Mouse (Mus musculus) CH12.LX (cell line): ENCODE results near the gene Zdhhc13. TPM values are rescaled to one million over a fixed set of nuclear protein-coding genes. Genes with fewer than 3 reads are reported as not detected.

Source experiments
- DNase-seq: peaks from one replicate; pipeline ENCODE4 v3.0.0-alpha.2; 2013; ENCODE audit errors: extremely low read depth
- H3K27ac ChIP-seq: 2 replicates; pipeline ENCODE4 v1.5.1; 2012; ENCODE audit warnings: low read depth, mild to moderate bottlenecking, control low read depth, moderate library complexity; ENCODE audit not compliant: insufficient read depth
- H3K27me3 ChIP-seq: replicated peaks from 2 replicates; pipeline ENCODE3; 2012; ENCODE audit warnings: inconsistent platforms
- H3K36me3 ChIP-seq, 2 experiments: replicated peaks in 1 of 2; 2 replicates each; pipeline versions ENCODE3 to v1.6.1; 2012; ENCODE audit warnings: inconsistent platforms in 1 of 2, low read length in 1 of 2, mild to moderate bottlenecking in 1 of 2, mixed read lengths in 1 of 2, moderate library complexity in 1 of 2; ENCODE audit not compliant: control insufficient read depth in 1 of 2, insufficient read depth in 1 of 2
- H3K4me1 ChIP-seq, 2 experiments: 2 replicates each; pipeline ENCODE4 v1.6.1; 2012; ENCODE audit warnings: inconsistent platforms in 1 of 2, moderate library complexity in 1 of 2; ENCODE audit not compliant: insufficient read depth in 2 of 2, control insufficient read depth in 1 of 2
- H3K4me2 ChIP-seq: 2 replicates; pipeline ENCODE4 v1.6.1; 2012; ENCODE audit warnings: low read depth, mild to moderate bottlenecking, control low read depth; ENCODE audit not compliant: poor library complexity, insufficient read depth, severe bottlenecking
- H3K4me3 ChIP-seq, 3 experiments: fragments of 150-350 bp in 1 of 3; sonication (generic) in 1 of 3; replicated peaks in 1 of 3; 2 replicates each; pipeline versions ENCODE3 to v1.5.1; 2011 to 2012; ENCODE audit warnings: low read depth in 2 of 3, low read length in 2 of 3, mild to moderate bottlenecking in 2 of 3, moderate library complexity in 2 of 3, control low read depth in 1 of 3, improper control_type of control experiment in 1 of 3, inconsistent platforms in 1 of 3, mixed read lengths in 1 of 3; ENCODE audit not compliant: poor library complexity in 1 of 3
- H3K79me2 ChIP-seq: replicated peaks from 2 replicates; pipeline ENCODE4 v1.6.1; 2012; ENCODE audit warnings: mild to moderate bottlenecking, moderate library complexity; ENCODE audit not compliant: control insufficient read depth, poor library complexity, insufficient read depth, severe bottlenecking; ENCODE audit errors: extremely low read depth
- H3K9ac ChIP-seq: 2 replicates; pipeline ENCODE4 v1.6.1; 2012; ENCODE audit warnings: low read depth, mild to moderate bottlenecking, control low read depth, moderate library complexity; ENCODE audit not compliant: insufficient read depth
- H3K9me3 ChIP-seq: replicated peaks from 2 replicates; pipeline ENCODE3; 2012; ENCODE audit warnings: low read length, inconsistent platforms, mixed read lengths
- BHLHE40 ChIP-seq: IDR thresholded peaks from 2 replicates; pipeline ENCODE4 v1.6.1; 2011; ENCODE audit warnings: mild to moderate bottlenecking, low read depth, low read length, improper control_type of control experiment
- CTCF ChIP-seq, 2 experiments: IDR thresholded peaks in 1 of 2; conservative IDR thresholded peaks in 1 of 2; 2 replicates each; pipeline ENCODE4 v1.5.1; 2011 to 2012; ENCODE audit warnings: low read depth in 2 of 2, low read length in 2 of 2, improper control_type of control experiment in 1 of 2, inconsistent platforms in 1 of 2, mild to moderate bottlenecking in 1 of 2, moderate library complexity in 1 of 2
- E2F4 ChIP-seq: IDR thresholded peaks from 2 replicates; pipeline ENCODE4 v1.6.1; 2011; ENCODE audit warnings: low read depth, low read length, improper control_type of control experiment; ENCODE audit not compliant: insufficient replicate concordance
- ELF1 ChIP-seq: IDR thresholded peaks from 2 replicates; pipeline ENCODE4 v1.6.1; 2014; ENCODE audit warnings: low read depth, mild to moderate bottlenecking, inconsistent platforms, low read length, improper control_type of control experiment
- ETS1 ChIP-seq: conservative IDR thresholded peaks from 2 replicates; pipeline ENCODE4 v1.6.1; 2012; ENCODE audit warnings: low read depth, mild to moderate bottlenecking, inconsistent platforms, low read length, improper control_type of control experiment, moderate library complexity
- JUN ChIP-seq: IDR thresholded peaks from 2 replicates; pipeline ENCODE4 v1.6.1; 2011; ENCODE audit warnings: low read depth, mild to moderate bottlenecking, low read length, improper control_type of control experiment, moderate library complexity; ENCODE audit not compliant: insufficient read depth
- KAT2A ChIP-seq: IDR thresholded peaks from 2 replicates; pipeline ENCODE4 v1.6.1; 2012; ENCODE audit warnings: low read length, improper control_type of control experiment, inconsistent platforms; ENCODE audit not compliant: insufficient replicate concordance
- MAX ChIP-seq: IDR thresholded peaks from 2 replicates; pipeline ENCODE4 v1.6.1; 2011; ENCODE audit warnings: low read length, improper control_type of control experiment
- MYC ChIP-seq: IDR thresholded peaks from 2 replicates; pipeline ENCODE4 v1.6.1; 2011; ENCODE audit warnings: low read depth, mild to moderate bottlenecking, improper control_type of control experiment, low read length
- RCOR1 ChIP-seq: conservative IDR thresholded peaks from 2 replicates; pipeline ENCODE4 v1.6.1; 2012; ENCODE audit warnings: low read depth, mild to moderate bottlenecking, inconsistent platforms, low read length, improper control_type of control experiment
- USF2 ChIP-seq: conservative IDR thresholded peaks from 2 replicates; pipeline ENCODE4 v1.6.1; 2011; ENCODE audit warnings: low read depth, low read length, improper control_type of control experiment
- ZC3H11A ChIP-seq: IDR thresholded peaks from 2 replicates; pipeline ENCODE4 v1.6.1; 2012; ENCODE audit warnings: low read depth, mild to moderate bottlenecking, inconsistent platforms, low read length, improper control_type of control experiment
- ZKSCAN1 ChIP-seq: IDR thresholded peaks from 2 replicates; pipeline ENCODE4 v1.6.1; 2012; ENCODE audit warnings: low read depth, inconsistent platforms, low read length, improper control_type of control experiment, borderline replicate concordance
- ZNF384 ChIP-seq: IDR thresholded peaks from 2 replicates; pipeline ENCODE4 v1.6.1; 2012; ENCODE audit warnings: low read depth, low read length, improper control_type of control experiment, inconsistent platforms
- dilution Hi-C: fragments of 300-500 bp; cut with MboI; formaldehyde crosslinking; loops from 2 replicates; pipeline ENCODE4 v1.14.3; 2020; ENCODE audit warnings: low sequenced_read_pairs; ENCODE audit not compliant: extremely low pct_unique_long_range_greater_than_20kb, extremely low pct_ligation_motif_present
- in situ Hi-C: fragments of 300-500 bp; cut with MboI; formaldehyde crosslinking; loops from 3 replicates; pipeline ENCODE4 v1.14.3; 2019; ENCODE audit warnings: low sequenced_read_pairs, low pct_ligation_motif_present, low pct_unique_long_range_greater_than_20kb, mixed read lengths
- polyA plus RNA-seq: library from polyadenylated mRNA; unstranded; fragments of >175 nt; gene quantifications from 2 replicates; pipeline ENCODE4 v1.2.1, GENCODE M21; 2012; ENCODE audit warnings: low read depth; ENCODE audit not compliant: insufficient read length
- total RNA-seq, 2 experiments: library from RNA; depleted of rRNA; stranded (reverse); fragments of 300-350 nt in 1 of 2; fragments of >200 nt in 1 of 2; gene quantifications; 2 replicates each; pipeline ENCODE4 v1.2.3; 2012 to 2014

Zdhhc13 gene
- total and polyA plus RNA-seq, 3 experiments, result 19.9 to 74.3 (median 32.3) TPM

DNA sequence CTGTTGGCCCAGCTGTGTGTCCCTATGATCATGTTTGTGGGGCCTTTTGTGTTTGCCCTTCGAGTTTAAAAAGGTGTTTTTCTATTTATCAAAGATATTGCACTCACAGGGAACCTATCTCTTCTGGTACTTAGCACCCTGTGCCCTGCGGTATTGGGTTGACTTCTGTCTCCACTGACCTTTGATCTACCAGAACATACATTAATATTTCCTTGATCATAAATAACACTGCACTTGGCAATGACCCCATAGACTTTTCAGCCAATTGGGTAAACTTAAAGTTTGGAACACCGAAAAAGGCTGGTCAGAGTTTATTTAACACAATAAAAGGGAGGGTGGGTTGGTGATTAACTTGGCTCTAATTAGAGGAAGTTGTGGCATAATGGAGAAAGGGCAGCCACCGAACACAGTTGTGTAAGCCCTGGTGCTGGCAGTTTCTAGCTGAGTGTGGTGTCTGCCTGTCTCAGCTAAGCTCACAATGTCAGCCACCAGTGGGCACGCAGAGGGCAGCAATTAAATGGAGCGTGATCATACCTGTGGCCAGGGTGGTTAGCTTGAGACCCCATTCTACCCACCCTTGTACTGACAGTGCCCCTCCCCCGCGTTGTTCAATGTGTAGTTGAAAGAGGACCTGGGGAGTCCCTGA is 38.5 kb upstream of the Zdhhc13 start:
- no peaks in the 10 kb centered on the region for H3K36me3 ChIP-seq
- no peak overlapping the region for H3K4me3 ChIP-seq
- H3K4me2 ChIP-seq, result no peak overlapping the region
- no peaks in the 10 kb centered on the region; a peak in 1 of 4 replicates for H3K4me1 ChIP-seq
- no peak for DNase-seq
- H3K27ac ChIP-seq, result no peak overlapping the region
- dilution Hi-C loops, result no loop called here
- in situ Hi-C loops, result loop anchor here (5.0 to 25.0 kb wide), 2 partner anchors 362 to 512 kb away; no protein-coding TSS in a partner anchor
- H3K27me3 ChIP-seq, result peaks cover 13% of the 10 kb centered on the region
- TF ChIP-seq CTCF (conservative IDR thresholded peaks at IDR 0.05 in 1 of 2, IDR thresholded peaks at IDR 0.05 in 1 of 2; ENCODE audit: low read depth in 2 of 2, low read length in 2 of 2) (no peak), JUN (no peak), MYC (no peak), MAX (peak; percentile 62; the same call in 1 of the 2 replicates), ZC3H11A (0 out of 2 replicates have a peak, but pooled peaks have one; percentile 10), RCOR1 (no peak), BHLHE40 (0 out of 2 replicates have a peak, but pooled peaks have one; percentile 26)
- no peaks in the 10 kb centered on the region for H3K9me3 ChIP-seq
- no peak overlapping the region for H3K9ac ChIP-seq
- H3K79me2 ChIP-seq, result no peaks in the 10 kb centered on the region

DNA sequence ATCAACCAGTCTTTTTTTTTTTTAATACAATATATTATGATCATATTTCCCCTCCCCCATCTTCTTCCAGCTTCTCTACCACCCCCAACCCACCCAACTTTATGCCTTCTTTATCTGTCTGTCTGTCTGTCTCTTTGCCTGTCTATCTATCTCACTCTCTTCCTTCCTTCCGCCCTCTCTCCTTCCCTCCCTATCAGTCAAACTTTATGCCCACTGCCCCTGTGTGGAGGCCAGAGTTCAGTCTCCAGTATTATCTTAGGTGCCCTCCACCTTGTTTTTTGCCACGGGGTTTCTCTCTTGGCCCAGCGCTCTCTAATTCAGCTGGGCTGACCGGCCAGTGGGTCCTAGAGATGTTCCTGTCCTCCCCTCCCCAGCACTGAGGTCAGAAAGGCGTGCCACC is 37.6 kb upstream of the Zdhhc13 start:
- H3K4me1 ChIP-seq, result no peaks in the 10 kb centered on the region; a peak in 1 of 4 replicates
- no peak for DNase-seq
- H3K27ac ChIP-seq, result no peak overlapping the region
- H3K27me3 ChIP-seq, result peaks cover 14% of the 10 kb centered on the region
- dilution Hi-C loops (no loop called here), in situ Hi-C loops (loop anchor here (5.0 to 25.0 kb wide), 2 partner anchors 361 to 511 kb away; no protein-coding TSS in a partner anchor)
- H3K4me3 ChIP-seq, result no peak overlapping the region
- H3K9me3 ChIP-seq, result no peaks in the 10 kb centered on the region
- no peaks in the 10 kb centered on the region for H3K36me3 ChIP-seq
- H3K9ac ChIP-seq, result no peak overlapping the region
- H3K79me2 ChIP-seq, result no peaks in the 10 kb centered on the region
- H3K4me2 ChIP-seq, result no peak overlapping the region
- TF ChIP-seq ETS1 (no peak), ELF1 (no peak), MYC (no peak)

DNA sequence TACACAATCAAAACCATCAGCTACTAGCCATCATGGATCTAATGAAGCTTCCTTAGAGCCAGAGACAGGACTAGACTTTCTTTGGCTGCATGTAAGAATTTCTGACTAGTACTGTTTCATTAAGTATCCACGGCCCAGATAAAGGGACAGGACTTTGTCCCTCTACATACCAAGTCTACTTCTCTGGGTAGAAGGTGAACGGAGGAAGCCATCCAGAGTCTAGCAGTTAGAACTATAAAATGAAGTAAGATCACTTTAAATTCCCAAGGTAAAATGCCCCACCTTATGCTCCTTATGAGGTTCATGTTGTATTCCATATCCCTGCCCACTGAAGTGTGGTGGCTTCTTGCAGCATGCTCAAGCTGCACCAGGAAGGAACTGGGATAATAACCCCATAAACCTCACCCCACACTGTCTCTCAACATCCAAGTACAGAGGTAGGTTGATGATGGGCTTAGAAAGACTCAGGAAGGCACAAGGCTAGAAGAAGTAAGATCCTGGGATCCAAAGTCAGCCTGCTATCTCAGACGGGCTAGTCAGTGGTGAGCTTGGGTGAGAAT is 34.3 kb upstream of the Zdhhc13 start:
- no peaks in the 10 kb centered on the region for H3K79me2 ChIP-seq
- peaks cover 4% of the 10 kb centered on the region for H3K27me3 ChIP-seq
- DNase-seq, result no peak
- no peak for TF ChIP-seq USF2
- no peak for TF ChIP-seq E2F4
- no peak for TF ChIP-seq ZNF384
- no peak for TF ChIP-seq KAT2A
- TF ChIP-seq ZC3H11A, result no peak
- TF ChIP-seq ZKSCAN1, result no peak
- no peak overlapping the region for H3K27ac ChIP-seq
- dilution Hi-C loops, result no loop called here
- H3K36me3 ChIP-seq, result no peaks in the 10 kb centered on the region
- H3K4me2 ChIP-seq, result no peak overlapping the region
- in situ Hi-C loops, result loop anchor here (5.0 to 25.0 kb wide), 2 partner anchors 358 to 508 kb away; no protein-coding TSS in a partner anchor
- H3K9me3 ChIP-seq, result no peaks in the 10 kb centered on the region
- no peak overlapping the region for H3K4me3 ChIP-seq
- peaks cover 8 to 26% of the 10 kb centered on the region in 2 experiments for H3K4me1 ChIP-seq
- no peak overlapping the region for H3K9ac ChIP-seq
